Mouse (Mus musculus): ENCODE results near the gene Cacna1c. TPM values are rescaled to one million over a fixed set of nuclear protein-coding genes. Genes with fewer than 3 reads are reported as not detected.

Gene Cacna1c
- polyA plus RNA-seq, 1 experiment from 2014 or later = 44.0 TPM

GRCm38 (mm10) chr6:119145109-119145508, 51.1 kb downstream of the Cacna1c start:
- WGBS (ENCODE audit: insufficient replicate concordance) = 38% methylated on average over 4 of the region's 4 CpGs
- H3K4me1 ChIP-seq (ENCODE audit: control insufficient read depth, insufficient read depth, low read length) = peaks cover 9% of the 10 kb centered on the region
- no peaks in the 10 kb centered on the region for H3K9me3 ChIP-seq (replicated peaks; ENCODE audit: control insufficient read depth, low read length)
- H3K27ac ChIP-seq (ENCODE audit: low read depth, low read length) = no peak overlapping the region
- no peak overlapping the region for H3K9ac ChIP-seq (ENCODE audit: low read depth, low read length)
- no peak overlapping the region for H3K4me2 ChIP-seq
- no peaks in the 10 kb centered on the region; the same call in 1 of the 2 replicates for H3K36me3 ChIP-seq (ENCODE audit: control insufficient read depth, insufficient read depth, low read length)
- no peak for ATAC-seq (replicated peaks; ENCODE audit: insufficient number of reproducible peaks, low FRiP score, low TSS enrichment)
- no peak overlapping the region for H3K4me3 ChIP-seq (ENCODE audit: low read depth, low read length)
- H3K27me3 ChIP-seq (ENCODE audit: control insufficient read depth, insufficient read depth, low read length) = no peaks in the 10 kb centered on the region

GRCm38 (mm10) chr6:119139561-119139960, 56.7 kb downstream of the Cacna1c start:
- Histone ChIP-seq H3K27ac (ENCODE audit: low read depth, low read length) (peak overlapping the region; percentile 77), H3K4me2 (peak overlapping the region; percentile 49), H3K9me3 (replicated peaks; ENCODE audit: control insufficient read depth, low read length) (no peaks in the 10 kb centered on the region), H3K4me3 (ENCODE audit: low read depth, low read length) (no peak overlapping the region), H3K4me1 (ENCODE audit: control insufficient read depth, insufficient read depth, low read length) (peaks cover 19% of the 10 kb centered on the region), H3K36me3 (ENCODE audit: control insufficient read depth, insufficient read depth, low read length) (no peaks in the 10 kb centered on the region), H3K9ac (ENCODE audit: low read depth, low read length) (0 out of 2 replicates have a peak overlapping the region, but pooled peaks have one; percentile 28), H3K27me3 (ENCODE audit: control insufficient read depth, insufficient read depth, low read length) (no peaks in the 10 kb centered on the region)
- WGBS (ENCODE audit: insufficient replicate concordance) = 12% methylated on average over 7 of the region's 7 CpGs
- peak; percentile 73; the same call in 1 of the 2 replicates for ATAC-seq (replicated peaks; ENCODE audit: insufficient number of reproducible peaks, low FRiP score, low TSS enrichment)

GRCm38 (mm10) chr6:119137768-119138167, 58.5 kb downstream of the Cacna1c start:
- Histone ChIP-seq H3K4me2 (no peak overlapping the region), H3K27me3 (ENCODE audit: control insufficient read depth, insufficient read depth, low read length) (no peaks in the 10 kb centered on the region), H3K4me1 (ENCODE audit: control insufficient read depth, insufficient read depth, low read length) (peaks cover 23% of the 10 kb centered on the region), H3K27ac (ENCODE audit: low read depth, low read length) (no peak overlapping the region), H3K4me3 (ENCODE audit: low read depth, low read length) (no peak overlapping the region), H3K9ac (ENCODE audit: low read depth, low read length) (no peak overlapping the region), H3K9me3 (replicated peaks; ENCODE audit: control insufficient read depth, low read length) (no peaks in the 10 kb centered on the region), H3K36me3 (ENCODE audit: control insufficient read depth, insufficient read depth, low read length) (no peaks in the 10 kb centered on the region)
- ATAC-seq (replicated peaks; ENCODE audit: insufficient number of reproducible peaks, low FRiP score, low TSS enrichment) = no peak
- WGBS (ENCODE audit: insufficient replicate concordance) = 89% methylated on average over 10 of the region's 10 CpGs

GRCm38 (mm10) chr6:119132863-119133262, 63.4 kb downstream of the Cacna1c start:
- Histone ChIP-seq H3K9ac (ENCODE audit: low read depth, low read length) (no peak overlapping the region), H3K36me3 (ENCODE audit: control insufficient read depth, insufficient read depth, low read length) (no peaks in the 10 kb centered on the region), H3K27ac (ENCODE audit: low read depth, low read length) (no peak overlapping the region), H3K4me2 (no peak overlapping the region), H3K4me3 (ENCODE audit: low read depth, low read length) (no peak overlapping the region), H3K27me3 (ENCODE audit: control insufficient read depth, insufficient read depth, low read length) (no peaks in the 10 kb centered on the region), H3K9me3 (replicated peaks; ENCODE audit: control insufficient read depth, low read length) (no peaks in the 10 kb centered on the region), H3K4me1 (ENCODE audit: control insufficient read depth, insufficient read depth, low read length) (peaks cover 19% of the 10 kb centered on the region)
- 82% methylated on average over 4 of the region's 4 CpGs for WGBS (ENCODE audit: insufficient replicate concordance)
- ATAC-seq (replicated peaks; ENCODE audit: insufficient number of reproducible peaks, low FRiP score, low TSS enrichment) = no peak

- Histone ChIP-seq H3K36me3 (ENCODE audit: control insufficient read depth, insufficient read depth, low read length) (no peaks in the 10 kb centered on the region), H3K4me3 (ENCODE audit: low read depth, low read length) (no peak overlapping the region), H3K4me2 (no peak overlapping the region), H3K27me3 (ENCODE audit: control insufficient read depth, insufficient read depth, low read length) (no peaks in the 10 kb centered on the region), H3K4me1 (ENCODE audit: control insufficient read depth, insufficient read depth, low read length) (peaks cover 19% of the 10 kb centered on the region), H3K9me3 (replicated peaks; ENCODE audit: control insufficient read depth, low read length) (no peaks in the 10 kb centered on the region), H3K27ac (ENCODE audit: low read depth, low read length) (0 out of 2 replicates have a peak overlapping the region, but pooled peaks have one; percentile 29), H3K9ac (ENCODE audit: low read depth, low read length) (no peak overlapping the region)
- no peak for ATAC-seq (replicated peaks; ENCODE audit: insufficient number of reproducible peaks, low FRiP score, low TSS enrichment)
- WGBS (ENCODE audit: insufficient replicate concordance) = 70% methylated on average over 8 of the region's 8 CpGs
Measured at GRCm38 (mm10) chr6:119132111-119132735, 64.0 kb downstream of the Cacna1c start.

GRCm38 (mm10) chr6:119129664-119130063, 66.6 kb downstream of the Cacna1c start:
- Histone ChIP-seq H3K9me3 (replicated peaks; ENCODE audit: control insufficient read depth, low read length) (no peaks in the 10 kb centered on the region), H3K9ac (ENCODE audit: low read depth, low read length) (no peak overlapping the region), H3K36me3 (ENCODE audit: control insufficient read depth, insufficient read depth, low read length) (no peaks in the 10 kb centered on the region), H3K4me1 (ENCODE audit: control insufficient read depth, insufficient read depth, low read length) (peaks cover 19% of the 10 kb centered on the region), H3K27me3 (ENCODE audit: control insufficient read depth, insufficient read depth, low read length) (no peaks in the 10 kb centered on the region), H3K27ac (ENCODE audit: low read depth, low read length) (no peak overlapping the region), H3K4me3 (ENCODE audit: low read depth, low read length) (no peak overlapping the region), H3K4me2 (no peak overlapping the region)
- WGBS (ENCODE audit: insufficient replicate concordance) = 72% methylated on average over 5 of the region's 5 CpGs
- ATAC-seq (replicated peaks; ENCODE audit: insufficient number of reproducible peaks, low FRiP score, low TSS enrichment) = no peak

- no peak overlapping the region for H3K4me3 ChIP-seq (ENCODE audit: low read depth, low read length)
- peaks cover 16% of the 10 kb centered on the region for H3K4me1 ChIP-seq (ENCODE audit: control insufficient read depth, insufficient read depth, low read length)
- no peak overlapping the region for H3K4me2 ChIP-seq
- 83% methylated on average over 8 of the region's 8 CpGs for WGBS (ENCODE audit: insufficient replicate concordance)
- ATAC-seq (replicated peaks; ENCODE audit: insufficient number of reproducible peaks, low FRiP score, low TSS enrichment) = no peak
- H3K27me3 ChIP-seq (ENCODE audit: control insufficient read depth, insufficient read depth, low read length) = no peaks in the 10 kb centered on the region
- no peaks in the 10 kb centered on the region for H3K9me3 ChIP-seq (replicated peaks; ENCODE audit: control insufficient read depth, low read length)
- H3K27ac ChIP-seq (ENCODE audit: low read depth, low read length) = no peak overlapping the region
- H3K9ac ChIP-seq (ENCODE audit: low read depth, low read length) = no peak overlapping the region
- no peaks in the 10 kb centered on the region for H3K36me3 ChIP-seq (ENCODE audit: control insufficient read depth, insufficient read depth, low read length)
Measured at GRCm38 (mm10) chr6:119128521-119128920, 67.7 kb downstream of the Cacna1c start.

GRCm38 (mm10) chr6:119128076-119128475, 68.1 kb downstream of the Cacna1c start:
- Histone ChIP-seq H3K4me2 (no peak overlapping the region), H3K27me3 (ENCODE audit: control insufficient read depth, insufficient read depth, low read length) (no peaks in the 10 kb centered on the region), H3K27ac (ENCODE audit: low read depth, low read length) (no peak overlapping the region), H3K9ac (ENCODE audit: low read depth, low read length) (no peak overlapping the region), H3K9me3 (replicated peaks; ENCODE audit: control insufficient read depth, low read length) (no peaks in the 10 kb centered on the region), H3K4me3 (ENCODE audit: low read depth, low read length) (no peak overlapping the region), H3K4me1 (ENCODE audit: control insufficient read depth, insufficient read depth, low read length) (peaks cover 16% of the 10 kb centered on the region), H3K36me3 (ENCODE audit: control insufficient read depth, insufficient read depth, low read length) (no peaks in the 10 kb centered on the region)
- no peak for ATAC-seq (replicated peaks; ENCODE audit: insufficient number of reproducible peaks, low FRiP score, low TSS enrichment)
- WGBS (ENCODE audit: insufficient replicate concordance) = 69% methylated on average over 1 of the region's 1 CpGs

GRCm38 (mm10) chr6:119126991-119127390, 69.2 kb downstream of the Cacna1c start:
- 88% methylated on average over 3 of the region's 3 CpGs for WGBS (ENCODE audit: insufficient replicate concordance)
- Histone ChIP-seq H3K4me2 (no peak overlapping the region), H3K9me3 (replicated peaks; ENCODE audit: control insufficient read depth, low read length) (no peaks in the 10 kb centered on the region), H3K27ac (ENCODE audit: low read depth, low read length) (no peak overlapping the region), H3K9ac (ENCODE audit: low read depth, low read length) (no peak overlapping the region), H3K4me1 (ENCODE audit: control insufficient read depth, insufficient read depth, low read length) (peaks cover 9% of the 10 kb centered on the region), H3K4me3 (ENCODE audit: low read depth, low read length) (no peak overlapping the region), H3K36me3 (ENCODE audit: control insufficient read depth, insufficient read depth, low read length) (no peaks in the 10 kb centered on the region), H3K27me3 (ENCODE audit: control insufficient read depth, insufficient read depth, low read length) (no peaks in the 10 kb centered on the region)
- ATAC-seq (replicated peaks; ENCODE audit: insufficient number of reproducible peaks, low FRiP score, low TSS enrichment) = no peak

Data from heart, embryonic 11.5 days (tissue).